Mouse (Mus musculus): ENCODE results near the gene Zbtb16.

Gene Zbtb16

DNA sequence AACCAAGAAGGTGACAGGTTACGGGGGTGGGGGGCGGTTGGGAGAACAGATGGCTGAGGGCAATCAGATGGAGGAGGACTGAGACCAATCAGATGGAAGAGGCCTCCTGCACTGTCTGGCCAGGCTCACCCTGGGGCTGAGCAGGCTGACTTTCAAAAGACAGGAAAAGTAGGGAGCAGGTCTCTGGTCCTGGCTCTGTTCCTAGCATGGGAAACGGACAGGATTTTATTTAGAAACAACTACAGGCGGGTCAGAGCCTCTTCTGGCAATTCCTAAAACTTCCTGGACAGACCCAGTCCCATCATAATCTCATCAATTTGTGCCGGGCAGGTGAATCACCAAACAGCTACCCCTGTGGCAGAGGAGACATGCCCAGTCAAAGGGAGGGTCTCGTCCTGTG is 102.9 kb downstream of the Zbtb16 start:
- H3K27me3 ChIP-seq (ENCODE audit: control insufficient read depth, insufficient read depth, low read length, poor library complexity, severe bottlenecking) = no peaks in the 10 kb centered on the region
- no peaks in the 10 kb centered on the region for H3K36me3 ChIP-seq (ENCODE audit: control insufficient read depth, insufficient read depth, low read length, poor library complexity, severe bottlenecking)
- DNase-seq (ENCODE audit: low read depth, low spot score) = no peak

DNA sequence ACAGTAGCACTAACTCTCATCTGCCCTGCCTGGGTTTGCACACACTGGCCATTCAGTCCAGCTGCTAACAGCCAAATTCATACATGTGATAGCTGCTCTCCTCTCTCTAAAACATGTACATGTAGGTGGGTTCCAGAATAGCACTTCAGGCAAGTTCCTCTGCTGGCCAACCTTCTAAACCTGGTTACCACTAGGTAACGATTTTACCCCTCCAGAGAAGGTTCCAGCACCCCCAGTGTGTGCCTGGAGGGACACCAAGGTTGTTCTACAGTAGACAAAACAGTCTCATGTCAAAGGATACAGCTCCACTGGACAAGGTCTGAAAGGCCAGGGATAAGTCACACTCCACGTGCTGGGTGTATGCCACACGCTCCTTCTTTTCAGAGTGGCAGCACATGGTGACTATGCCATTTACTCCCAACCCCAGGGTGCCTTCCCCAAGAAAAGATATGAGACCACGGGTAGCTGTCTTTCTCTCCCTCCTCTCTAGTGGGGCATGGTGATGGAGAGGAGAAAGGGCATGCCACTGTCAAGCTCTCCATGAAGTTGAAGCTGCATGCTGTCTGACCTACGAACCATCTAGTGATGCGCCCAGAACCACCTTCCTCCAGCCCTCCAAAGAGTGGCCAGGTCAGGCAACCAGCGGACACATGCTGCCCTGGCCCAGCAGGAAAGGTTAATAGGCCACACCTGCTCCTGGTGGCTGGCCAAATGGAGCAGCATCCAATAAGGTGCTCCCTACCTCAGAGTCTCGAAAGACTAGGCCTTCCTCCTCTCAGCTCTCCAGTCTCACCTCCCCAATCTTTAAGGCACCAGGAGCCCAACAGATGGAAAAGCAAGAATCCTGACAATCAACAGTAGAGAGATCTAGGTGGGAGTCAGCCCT is 104.1 kb downstream of the Zbtb16 start:
- no peaks in the 10 kb centered on the region for H3K36me3 ChIP-seq (ENCODE audit: control insufficient read depth, insufficient read depth, low read length, poor library complexity, severe bottlenecking)
- H3K27me3 ChIP-seq (ENCODE audit: control insufficient read depth, insufficient read depth, low read length, poor library complexity, severe bottlenecking) = no peaks in the 10 kb centered on the region
- no peak for DNase-seq (ENCODE audit: low read depth, low spot score)

DNA sequence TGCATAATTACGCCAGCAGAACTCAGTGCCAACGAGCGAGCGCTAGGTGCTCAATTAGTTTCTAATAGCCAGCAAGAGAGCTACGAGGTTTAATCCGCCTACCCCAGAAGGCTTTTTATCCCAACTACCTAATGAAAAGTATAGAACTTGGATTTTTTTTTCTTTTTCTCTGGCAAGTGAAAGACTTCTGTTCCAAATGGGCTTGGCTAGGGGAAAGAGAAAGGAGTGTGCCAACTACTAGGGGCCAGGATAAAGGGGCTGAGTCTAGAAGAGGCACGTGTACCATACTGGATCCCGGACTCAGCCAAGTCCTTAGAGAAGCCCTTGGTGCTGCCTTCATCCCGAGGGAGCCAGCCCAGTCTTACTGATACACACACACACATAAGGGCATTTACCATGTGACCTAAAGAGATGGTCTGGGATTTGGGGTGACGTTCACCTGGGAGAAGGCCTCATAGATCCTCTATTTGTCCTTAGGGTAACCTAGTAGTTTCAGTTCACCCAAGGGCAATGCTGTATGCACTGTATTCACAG is 105.5 kb downstream of the Zbtb16 start:
- DNase-seq (ENCODE audit: low read depth, low spot score) = no peak
- no peaks in the 10 kb centered on the region for H3K27me3 ChIP-seq (ENCODE audit: control insufficient read depth, insufficient read depth, low read length, poor library complexity, severe bottlenecking)
- no peaks in the 10 kb centered on the region for H3K36me3 ChIP-seq (ENCODE audit: control insufficient read depth, insufficient read depth, low read length, poor library complexity, severe bottlenecking)

DNA sequence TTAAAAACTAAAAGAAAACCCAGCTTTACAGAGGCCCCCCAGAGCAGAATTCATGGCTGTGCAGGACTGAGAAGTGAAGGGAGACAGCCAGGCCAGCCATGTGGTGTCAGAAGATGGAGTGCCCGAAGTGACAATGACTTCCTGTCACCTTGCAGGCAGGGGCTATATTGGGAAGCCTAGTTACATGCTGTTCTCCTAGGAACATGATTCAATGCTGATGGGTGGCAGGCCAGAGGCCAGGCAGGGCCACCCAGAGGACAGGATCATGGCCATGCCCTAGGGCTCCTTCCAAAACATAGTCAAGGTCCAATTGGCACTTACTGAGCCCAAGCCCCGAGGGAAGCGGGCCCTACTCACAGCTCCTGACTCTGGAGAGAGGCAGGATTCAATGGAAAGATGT is 106.6 kb downstream of the Zbtb16 start:
- Histone ChIP-seq H3K36me3 (ENCODE audit: control insufficient read depth, insufficient read depth, low read length, poor library complexity, severe bottlenecking) (no peaks in the 10 kb centered on the region), H3K27me3 (ENCODE audit: control insufficient read depth, insufficient read depth, low read length, poor library complexity, severe bottlenecking) (no peaks in the 10 kb centered on the region)
- no peak for DNase-seq (ENCODE audit: low read depth, low spot score)

DNA sequence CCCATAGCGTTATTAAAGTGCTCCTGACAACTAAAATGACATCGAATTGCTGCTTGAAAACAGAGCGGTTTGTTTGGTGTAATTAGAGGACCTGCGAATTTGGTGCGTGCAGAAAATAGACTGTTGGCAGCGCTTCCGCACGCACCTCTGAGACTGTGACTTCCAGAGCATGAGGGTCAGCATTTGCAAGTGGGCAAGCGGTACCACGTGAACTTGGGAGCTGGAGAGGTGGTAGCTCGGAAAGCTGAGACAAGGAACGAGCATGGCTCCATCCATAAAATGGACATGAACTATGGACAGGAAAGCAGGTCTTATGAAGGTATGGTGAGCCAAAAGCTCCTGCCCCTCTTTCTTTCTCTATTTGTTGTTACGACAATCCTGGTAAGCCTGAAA is 107.3 kb downstream of the Zbtb16 start:
- Histone ChIP-seq H3K36me3 (ENCODE audit: control insufficient read depth, insufficient read depth, low read length, poor library complexity, severe bottlenecking) (no peaks in the 10 kb centered on the region), H3K27me3 (ENCODE audit: control insufficient read depth, insufficient read depth, low read length, poor library complexity, severe bottlenecking) (no peaks in the 10 kb centered on the region)
- no peak for DNase-seq (ENCODE audit: low read depth, low spot score)

DNA sequence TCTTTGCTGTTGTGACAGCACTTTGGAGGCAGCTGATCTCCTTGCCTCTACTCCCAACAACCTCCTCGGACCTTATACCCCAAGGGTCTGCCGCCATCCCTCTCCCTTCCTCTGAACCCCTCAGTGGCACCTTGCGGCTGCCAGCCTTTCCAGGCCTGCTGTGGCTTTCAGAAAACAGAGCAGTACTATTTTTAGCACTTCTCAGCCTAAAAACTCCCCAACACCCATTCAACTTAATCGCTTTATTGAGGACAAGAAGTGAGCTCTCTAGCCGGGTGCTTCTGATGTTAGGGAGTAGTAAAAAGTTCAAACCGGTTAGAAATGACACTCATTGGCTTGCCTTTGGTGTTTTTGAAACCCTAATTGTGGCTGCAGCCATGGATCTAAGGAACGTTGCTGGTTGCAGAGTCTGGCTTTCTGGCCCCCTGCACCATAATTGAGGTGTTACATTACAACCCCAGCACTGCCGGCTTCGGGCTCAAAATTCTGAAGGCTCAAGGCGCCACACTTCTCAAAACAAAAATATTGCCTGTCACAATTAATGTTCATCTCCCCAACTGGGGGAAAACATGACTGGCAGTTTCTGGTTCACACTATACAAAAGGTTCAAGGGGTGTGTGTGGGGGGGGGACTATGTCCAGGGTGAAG is 107.8 kb downstream of the Zbtb16 start:
- no peak for DNase-seq (ENCODE audit: low read depth, low spot score)
- Histone ChIP-seq H3K36me3 (ENCODE audit: control insufficient read depth, insufficient read depth, low read length, poor library complexity, severe bottlenecking) (no peaks in the 10 kb centered on the region), H3K27me3 (ENCODE audit: control insufficient read depth, insufficient read depth, low read length, poor library complexity, severe bottlenecking) (no peaks in the 10 kb centered on the region)

DNA sequence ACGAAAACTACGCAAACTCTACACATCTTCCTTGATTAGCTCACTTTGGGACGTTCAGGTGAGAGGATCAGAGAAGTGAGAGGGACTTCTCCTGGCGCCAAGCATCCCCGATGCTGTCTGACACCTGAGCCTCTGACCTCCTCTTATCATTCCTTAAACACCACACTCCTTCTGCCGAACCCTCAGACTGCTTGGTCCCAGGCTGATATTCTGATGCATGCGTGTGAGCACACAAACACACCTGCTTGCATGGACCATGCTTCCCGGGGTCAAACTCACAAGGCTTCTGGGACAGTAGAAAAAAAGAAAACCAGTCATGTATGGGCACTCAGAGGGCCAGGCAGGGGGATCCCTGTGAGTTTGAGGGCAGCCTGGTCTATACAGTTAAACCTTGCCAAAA is 109.7 kb downstream of the Zbtb16 start:
- DNase-seq (ENCODE audit: low read depth, low spot score) = no peak
- Histone ChIP-seq H3K27me3 (ENCODE audit: control insufficient read depth, insufficient read depth, low read length, poor library complexity, severe bottlenecking) (no peaks in the 10 kb centered on the region), H3K36me3 (ENCODE audit: control insufficient read depth, insufficient read depth, low read length, poor library complexity, severe bottlenecking) (no peaks in the 10 kb centered on the region)

DNA sequence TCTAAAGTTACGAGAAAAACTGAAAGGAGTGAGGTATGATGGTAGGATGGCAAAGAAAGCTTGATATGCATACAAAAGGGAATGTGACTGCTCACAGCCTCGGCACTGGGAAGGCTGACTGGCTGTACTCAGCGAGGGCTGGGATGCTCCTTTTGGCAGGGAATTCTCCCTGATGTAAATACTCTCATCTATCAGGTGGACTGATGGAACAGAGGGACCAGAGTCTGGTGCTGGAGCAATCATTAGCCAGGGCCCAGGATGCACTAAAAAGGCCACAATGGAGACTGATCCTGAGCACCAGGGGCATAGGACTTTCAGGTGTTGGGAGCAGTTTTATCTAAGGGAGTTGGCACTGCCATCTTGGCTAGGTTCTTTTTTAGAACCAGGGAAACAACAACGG is 110.1 kb downstream of the Zbtb16 start:
- Histone ChIP-seq H3K27me3 (ENCODE audit: control insufficient read depth, insufficient read depth, low read length, poor library complexity, severe bottlenecking) (no peaks in the 10 kb centered on the region), H3K36me3 (ENCODE audit: control insufficient read depth, insufficient read depth, low read length, poor library complexity, severe bottlenecking) (no peaks in the 10 kb centered on the region)
- DNase-seq (ENCODE audit: low read depth, low spot score) = no peak

GRCm38 (mm10) chr9:48725161-48725560 is 110.9 kb downstream of the Zbtb16 start:
- DNase-seq (ENCODE audit: low read depth, low spot score) = no peak
- Histone ChIP-seq H3K27me3 (ENCODE audit: control insufficient read depth, insufficient read depth, low read length, poor library complexity, severe bottlenecking) (no peaks in the 10 kb centered on the region), H3K36me3 (ENCODE audit: control insufficient read depth, insufficient read depth, low read length, poor library complexity, severe bottlenecking) (no peaks in the 10 kb centered on the region)

GRCm38 (mm10) chr9:48724733-48725132 is 111.3 kb downstream of the Zbtb16 start:
- Histone ChIP-seq H3K36me3 (ENCODE audit: control insufficient read depth, insufficient read depth, low read length, poor library complexity, severe bottlenecking) (no peaks in the 10 kb centered on the region), H3K27me3 (ENCODE audit: control insufficient read depth, insufficient read depth, low read length, poor library complexity, severe bottlenecking) (no peaks in the 10 kb centered on the region)
- DNase-seq (ENCODE audit: low read depth, low spot score) = no peak

DNA sequence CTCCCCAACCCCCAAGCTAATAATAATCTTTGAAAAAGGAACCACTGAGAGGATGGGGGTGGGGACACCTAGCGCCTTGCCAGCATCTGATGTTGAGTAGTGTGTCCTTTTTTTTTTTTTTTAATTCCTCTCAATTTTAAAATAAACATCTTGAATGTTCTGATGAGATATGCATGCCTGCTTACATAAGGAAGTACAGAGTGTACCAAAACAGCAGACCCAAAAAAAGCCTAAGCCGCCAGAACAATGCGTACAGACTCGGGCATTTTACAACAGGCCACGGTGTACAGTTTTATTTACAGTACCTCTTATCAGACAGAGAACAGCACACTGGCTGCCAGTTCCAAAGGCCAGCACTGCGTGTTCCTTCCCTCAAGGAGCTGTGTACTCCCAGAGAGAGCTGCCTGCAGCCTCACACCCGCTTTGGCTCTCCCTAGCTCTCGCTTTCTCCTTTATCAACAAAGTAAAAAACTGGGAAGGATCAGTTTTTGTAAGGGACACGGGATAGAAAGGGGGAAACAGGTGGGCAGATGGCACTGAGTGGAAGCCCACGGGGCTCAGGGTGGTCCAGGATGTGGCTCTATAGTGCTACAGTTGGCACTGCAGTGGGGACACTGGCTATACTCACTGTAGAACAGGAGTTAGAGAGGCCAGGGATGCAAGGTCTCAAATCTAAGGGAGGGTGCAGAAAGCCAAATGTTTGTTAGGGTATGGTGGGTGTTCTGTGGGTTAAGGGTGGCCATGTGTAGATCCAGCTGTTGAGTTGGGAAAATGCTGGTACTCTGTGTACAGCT is 112.3 kb downstream of the Zbtb16 start:
- DNase-seq (ENCODE audit: low read depth, low spot score) = no peak
- Histone ChIP-seq H3K27me3 (ENCODE audit: control insufficient read depth, insufficient read depth, low read length, poor library complexity, severe bottlenecking) (no peaks in the 10 kb centered on the region), H3K36me3 (ENCODE audit: control insufficient read depth, insufficient read depth, low read length, poor library complexity, severe bottlenecking) (no peaks in the 10 kb centered on the region)

DNA sequence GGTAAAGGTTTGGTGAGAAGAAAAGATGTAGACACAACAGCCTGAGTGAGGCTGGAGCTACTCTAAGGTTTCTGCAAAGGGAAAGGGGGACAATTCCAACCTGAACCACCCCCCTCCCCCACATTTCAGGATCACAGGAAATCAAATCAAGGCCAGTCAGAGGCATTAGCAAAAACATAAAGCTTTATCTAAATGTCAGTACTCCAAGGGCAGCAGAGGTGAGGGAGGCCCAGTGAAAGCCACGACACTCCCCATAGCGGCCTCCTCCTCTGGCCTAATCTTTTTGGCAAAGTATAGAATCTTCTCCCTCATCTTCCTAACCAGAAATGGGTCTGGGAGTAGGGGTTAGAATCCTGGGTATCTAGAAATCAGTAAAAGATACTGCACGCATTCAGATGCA is 113.0 kb downstream of the Zbtb16 start:
- DNase-seq (ENCODE audit: low read depth, low spot score) = no peak
- H3K27me3 ChIP-seq (ENCODE audit: control insufficient read depth, insufficient read depth, low read length, poor library complexity, severe bottlenecking) = no peaks in the 10 kb centered on the region
- H3K36me3 ChIP-seq (ENCODE audit: control insufficient read depth, insufficient read depth, low read length, poor library complexity, severe bottlenecking) = no peaks in the 10 kb centered on the region

DNA sequence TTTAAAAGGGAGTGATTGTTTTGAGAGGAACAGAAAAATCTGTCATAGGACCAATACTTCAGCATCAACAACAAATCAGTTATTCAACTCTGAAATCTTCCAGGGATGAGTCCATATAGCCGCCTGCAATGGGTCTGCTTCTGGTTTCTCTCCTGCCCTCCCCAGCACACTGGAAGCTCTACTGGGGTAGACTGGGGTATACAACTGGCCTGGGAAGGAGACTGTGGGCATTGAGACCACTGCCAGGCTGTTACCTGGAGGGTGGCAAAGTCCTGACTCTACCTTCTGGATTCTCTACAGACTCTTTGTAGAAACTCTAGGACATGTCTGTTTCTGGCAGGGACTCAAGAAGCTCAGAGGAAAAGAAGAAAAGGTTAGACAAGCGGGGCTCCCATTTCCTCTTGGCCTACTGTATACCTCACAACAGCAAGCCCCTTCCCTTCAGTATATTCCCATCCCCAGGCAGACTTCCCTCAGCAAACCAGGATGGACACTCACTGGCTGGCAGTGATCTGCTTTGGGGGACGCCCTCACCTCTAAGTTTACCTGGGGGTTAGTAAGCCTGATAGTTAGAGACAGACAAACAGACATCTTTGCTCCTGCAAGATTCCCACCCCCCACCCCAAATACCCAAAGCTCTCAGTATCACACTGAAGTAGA is 113.6 kb downstream of the Zbtb16 start:
- no peaks in the 10 kb centered on the region for H3K27me3 ChIP-seq (ENCODE audit: control insufficient read depth, insufficient read depth, low read length, poor library complexity, severe bottlenecking)
- no peak for DNase-seq (ENCODE audit: low read depth, low spot score)
- no peaks in the 10 kb centered on the region for H3K36me3 ChIP-seq (ENCODE audit: control insufficient read depth, insufficient read depth, low read length, poor library complexity, severe bottlenecking)

GRCm38 (mm10) chr9:48721655-48722054 is 114.4 kb downstream of the Zbtb16 start:
- H3K36me3 ChIP-seq (ENCODE audit: control insufficient read depth, insufficient read depth, low read length, poor library complexity, severe bottlenecking) = no peaks in the 10 kb centered on the region
- H3K27me3 ChIP-seq (ENCODE audit: control insufficient read depth, insufficient read depth, low read length, poor library complexity, severe bottlenecking) = no peaks in the 10 kb centered on the region
- no peak for DNase-seq (ENCODE audit: low read depth, low spot score)

Measured in splenic B cell, adult 2 months (primary cell).